Comparison of ENCODE assay signal across 8 mouse cellular contexts in genomic region chr12:112678555-112679026, GRCm38 (mm10). TPM values are rescaled to one million over a fixed set of nuclear protein-coding genes. Genes with fewer than 3 reads are reported as not detected.
DNase-seq lines count a peak whose midpoint lies in the region; ATAC-seq and TF ChIP-seq lines count a peak whose summit lies in the region.

Zbtb42 (plus strand) TSS chr12:112678828.

- WGBS in forebrain, embryonic 13.5 days = 1% methylated on average over 57 of the region's 60 CpGs
- 0% methylated on average over 56 of the region's 60 CpGs for WGBS in limb, embryonic 11.5 days
- under 1% methylated on average over 44 of the region's 60 CpGs for WGBS in midbrain, embryonic 10.5 days
- 3% methylated on average over 60 of the region's 60 CpGs for WGBS in thymus, adult 2 months

- ATAC-seq in forebrain, embryonic 13.5 days = peak; percentile 23; the same call in 1 of the 2 replicates
- no peak for ATAC-seq in limb, embryonic 11.5 days (ENCODE audit: insufficient number of reproducible peaks, low FRiP score, low TSS enrichment, low read depth)

- peak; percentile 65 for DNase-seq in ovary, postnatal 36 days (ENCODE audit: low spot score)
- DNase-seq in ovary, postnatal 10 days (ENCODE audit: low spot score) = no peak
- peak; percentile 85 for DNase-seq in heart, postnatal 4 days
- DNase-seq in limb, embryonic 11.5 days (ENCODE audit: low spot score) = peak; percentile 83
- peak; percentile 88 for DNase-seq in midbrain, embryonic 10.5 days (ENCODE audit: low spot score)
- peak; percentile 41 for DNase-seq in thymus, adult 2 months
- DNase-seq in cerebellum, adult 9-11 months = no peak

- TF ChIP-seq POLR2A in thymus, adult 2 months (IDR thresholded peaks at IDR 0.05; ENCODE audit: control insufficient read depth, extremely low read depth, insufficient read depth, low read length, poor library complexity) = no peak; the same call in 1 of the 2 replicates

- H3K4me1 ChIP-seq in forebrain, embryonic 13.5 days = peaks cover 41% of the 10 kb centered on the region
- peaks cover 12% of the 10 kb centered on the region for H3K4me1 ChIP-seq in limb, embryonic 11.5 days (ENCODE audit: control insufficient read depth, insufficient read depth, low read length)
- peaks cover 72% of the 10 kb centered on the region for H3K4me1 ChIP-seq in midbrain, embryonic 10.5 days
- H3K4me1 ChIP-seq in thymus, adult 2 months (replicated peaks; ENCODE audit: control insufficient read depth, insufficient read depth, low read length) = peaks cover 29% of the 10 kb centered on the region

- peaks cover 46% of the 10 kb centered on the region for H3K27me3 ChIP-seq in forebrain, embryonic 13.5 days
- H3K27me3 ChIP-seq in limb, embryonic 11.5 days (ENCODE audit: control insufficient read depth, insufficient read depth, low read length) = peaks cover 41% of the 10 kb centered on the region
- H3K27me3 ChIP-seq in midbrain, embryonic 10.5 days (ENCODE audit: low read depth, poor library complexity, severe bottlenecking) = peaks cover 76% of the 10 kb centered on the region
- H3K27me3 ChIP-seq in thymus, adult 2 months (ENCODE audit: control insufficient read depth, insufficient read depth, low read length) = peaks cover 4% of the 10 kb centered on the region; the same call in 1 of the 2 replicates

- no peak within 1 kb of the TSS for H3K27ac ChIP-seq in forebrain, embryonic 13.5 days
- no peak within 1 kb of the TSS for H3K27ac ChIP-seq in limb, embryonic 11.5 days (replicated peaks; ENCODE audit: low read depth, low read length)
- H3K27ac ChIP-seq in midbrain, embryonic 10.5 days (replicated peaks) = peak within 1 kb of the TSS; percentile 86
- H3K27ac ChIP-seq in thymus, adult 2 months (ENCODE audit: control insufficient read depth, insufficient read depth, low read length) = no peak within 1 kb of the TSS

- peak; percentile 24; the same call in 1 of the 2 replicates for TF ChIP-seq CTCF in thymus, adult 2 months (IDR thresholded peaks at IDR 0.05; ENCODE audit: borderline replicate concordance, control insufficient read depth, extremely low read depth, insufficient read depth, low read length, poor library complexity)

- H3K9ac ChIP-seq in forebrain, embryonic 13.5 days = peak within 1 kb of the TSS; percentile 71
- H3K9ac ChIP-seq in limb, embryonic 11.5 days (ENCODE audit: low read length) = peak within 1 kb of the TSS; percentile 65

- H3K9me3 ChIP-seq in forebrain, embryonic 13.5 days (replicated peaks) = no peaks in the 10 kb centered on the region
- H3K9me3 ChIP-seq in limb, embryonic 11.5 days (ENCODE audit: control insufficient read depth, low read length) = no peaks in the 10 kb centered on the region
- no peaks in the 10 kb centered on the region for H3K9me3 ChIP-seq in midbrain, embryonic 10.5 days (replicated peaks)

- peak within 1 kb of the TSS; percentile 59 for H3K4me3 ChIP-seq in forebrain, embryonic 13.5 days
- H3K4me3 ChIP-seq in limb, embryonic 11.5 days (ENCODE audit: low read depth, low read length) = peak within 1 kb of the TSS; percentile 63
- peak within 1 kb of the TSS; percentile 70 for H3K4me3 ChIP-seq in midbrain, embryonic 10.5 days
- H3K4me3 ChIP-seq in thymus, adult 2 months (ENCODE audit: control insufficient read depth, insufficient read depth, low read length) = peak within 1 kb of the TSS; percentile 93

- H3K4me2 ChIP-seq in forebrain, embryonic 13.5 days = peak within 1 kb of the TSS; percentile 95
- peak within 1 kb of the TSS; percentile 95 for H3K4me2 ChIP-seq in limb, embryonic 11.5 days (ENCODE audit: low read depth, severe bottlenecking)

- no peaks in the 10 kb centered on the region for H3K36me3 ChIP-seq in forebrain, embryonic 13.5 days (ENCODE audit: poor library complexity, severe bottlenecking)
- H3K36me3 ChIP-seq in limb, embryonic 11.5 days (ENCODE audit: control insufficient read depth, insufficient read depth, low read length) = no peaks in the 10 kb centered on the region
- peaks cover 18% of the 10 kb centered on the region for H3K36me3 ChIP-seq in midbrain, embryonic 10.5 days
- H3K36me3 ChIP-seq in thymus, adult 2 months (ENCODE audit: control insufficient read depth, insufficient read depth, low read length) = no peaks in the 10 kb centered on the region

RNA-seq across cellular contexts. Expression of gene Zbtb42, which starts in this region (rescaled TPM):
- 2.1 and 2.4 TPM in 2 replicates for polyA plus RNA-seq in forebrain, embryonic 13.5 days (2015; fragmentation: Nextera tagmentation; extraction: Ambion mirVana)
- 10 to 100 TPM in 1 of 2 experiments, 1 to 10 TPM in 1; 10.0 to 10.1 TPM for total RNA-seq in heart, postnatal 4 days (2021)
- polyA plus RNA-seq in limb, embryonic 11.5 days (2014; fragmentation: Nextera tagmentation; extraction: Ambion mirVana) = 0.82 and 1.6 TPM in 2 replicates
- polyA plus RNA-seq in midbrain, embryonic 10.5 days (2016; fragmentation: Nextera tagmentation; extraction: Ambion mirVana) = 8.2 and 9.2 TPM in 2 replicates
- 15.9 and 17.8 TPM in 2 replicates for polyA plus RNA-seq in thymus, adult 2 months (2012; rRNA removed)

Comparison
In these comparisons a context has a peak if more than half of its experiments do, and no peak if none do; other contexts are left out.
1. DNase-seq: peak in ovary, postnatal 36 days (single experiment), heart, postnatal 4 days (single experiment), limb, embryonic 11.5 days (single experiment), midbrain, embryonic 10.5 days (single experiment) and thymus, adult 2 months (single experiment); none in ovary, postnatal 10 days (single experiment) and cerebellum, adult 9-11 months (single experiment).
2. Peak in every context shown above with its lines, with median percentiles within 50 percentile points of each other: H3K4me3 ChIP-seq.